Mouse (Mus musculus) embryonic facial prominence, embryonic 11.5 days (tissue): ENCODE results near the gene Cerkl. TPM values are rescaled to one million over a fixed set of nuclear protein-coding genes. Genes with fewer than 3 reads are reported as not detected.

ENCODE experiments used
- polyA plus RNA-seq: library from polyadenylated mRNA; unstranded; fragments of >200 nt; fragmentation: Nextera tagmentation; extraction: Ambion mirVana; gene quantifications from 2 replicates; pipeline ENCODE4 v1.2.1, GENCODE M21; 2014

The Cerkl gene
- polyA plus RNA-seq, 1 experiment from 2014 or later: 2.8 TPM

Other genes with a start within 250 kb of the Cerkl start
- gene Itga4, start 201.4 kb downstream of the Cerkl start, polyA plus RNA-seq: 6.5 and 8.4 TPM in 2 replicates
- gene Neurod1, start within 50 bp of the Cerkl start, polyA plus RNA-seq: 23.6 and 28.1 TPM in 2 replicates
- 10.5 and 11.2 TPM in 2 replicates for gene Itprid2, start 178.6 kb upstream of the Cerkl start, polyA plus RNA-seq